Mouse (Mus musculus) MEL (cell line): ENCODE data around the gene Timm13. TPM values are rescaled to one million over a fixed set of nuclear protein-coding genes. Genes with fewer than 3 reads are reported as not detected.

Experiments
- DNase-seq: peaks from one replicate; pipeline ENCODE4 v3.0.0; 2011; ENCODE audit warnings: low read depth, low spot score
- H3K27ac ChIP-seq: 2 replicates; pipeline ENCODE4 v1.5.1; 2012; ENCODE audit warnings: low read depth, mild to moderate bottlenecking, control low read depth, low read length, moderate library complexity; ENCODE audit not compliant: control insufficient read depth
- H3K27me3 ChIP-seq, 2 experiments: fragments of 150-350 bp in 1 of 2; sonication (generic) in 1 of 2; 2 replicates each; pipeline ENCODE4 v1.6.1; 2012; ENCODE audit warnings: low read length in 2 of 2, mild to moderate bottlenecking in 2 of 2, improper control_type of control experiment in 1 of 2, moderate library complexity in 1 of 2; ENCODE audit not compliant: insufficient read depth in 2 of 2, control insufficient read depth in 1 of 2
- H3K36me3 ChIP-seq, 2 experiments: 2 replicates each; pipeline ENCODE4 v1.6.1; 2012 to 2014; ENCODE audit warnings: low read length in 2 of 2, improper control_type of control experiment in 1 of 2, inconsistent platforms in 1 of 2, mild to moderate bottlenecking in 1 of 2; ENCODE audit not compliant: insufficient read depth in 2 of 2, control insufficient read depth in 1 of 2
- H3K4me1 ChIP-seq, 2 experiments: fragments of 150-350 bp in 1 of 2; sonication (generic) in 1 of 2; 2 replicates each; pipeline ENCODE4 v1.6.1; 2012; ENCODE audit warnings: low read length in 2 of 2, improper control_type of control experiment in 1 of 2, mild to moderate bottlenecking in 1 of 2; ENCODE audit not compliant: insufficient read depth in 2 of 2, control insufficient read depth in 1 of 2
- H3K4me3 ChIP-seq, 2 experiments: fragments of 150-350 bp in 1 of 2; sonication (generic) in 1 of 2; 2 replicates each; pipeline ENCODE4 v1.5.1; 2012; ENCODE audit warnings: low read depth in 2 of 2, low read length in 2 of 2, mild to moderate bottlenecking in 2 of 2, moderate library complexity in 2 of 2, control low read depth in 1 of 2, improper control_type of control experiment in 1 of 2; ENCODE audit not compliant: control insufficient read depth in 1 of 2, insufficient read depth in 1 of 2
- H3K79me2 ChIP-seq: 2 replicates; pipeline ENCODE4 v1.6.1; 2012; ENCODE audit warnings: mild to moderate bottlenecking, low read length, moderate library complexity; ENCODE audit not compliant: control insufficient read depth, poor library complexity, insufficient read depth
- H3K9ac ChIP-seq: 2 replicates; pipeline ENCODE4 v1.6.1; 2012; ENCODE audit warnings: low read depth, mild to moderate bottlenecking, control low read depth, low read length, moderate library complexity; ENCODE audit not compliant: control insufficient read depth, poor library complexity, severe bottlenecking
- H3K9me3 ChIP-seq: fragments of 150-350 bp; sonication (generic); replicated peaks from 2 replicates; pipeline ENCODE4 v1.6.1; 2012; ENCODE audit warnings: mild to moderate bottlenecking, low read length, improper control_type of control experiment, moderate library complexity; ENCODE audit not compliant: insufficient read depth
- CHD2 ChIP-seq: IDR thresholded peaks from 2 replicates; pipeline ENCODE4 v1.6.1; 2011; ENCODE audit warnings: low read length, improper control_type of control experiment
- CTCF ChIP-seq, 3 experiments: IDR thresholded peaks in 2 of 3; conservative IDR thresholded peaks in 1 of 3; 2 replicates each; pipeline ENCODE4 v1.5.1; 2011 to 2012; ENCODE audit warnings: low read length in 3 of 3, low read depth in 2 of 3, mild to moderate bottlenecking in 2 of 3, improper control_type of control experiment in 1 of 3, inconsistent platforms in 1 of 3, mixed read lengths in 1 of 3, moderate library complexity in 1 of 3; ENCODE audit not compliant: control insufficient read depth in 1 of 3, insufficient read depth in 1 of 3, poor library complexity in 1 of 3, severe bottlenecking in 1 of 3
- EP300 ChIP-seq, 2 experiments: IDR thresholded peaks; 2 replicates each; pipeline ENCODE4 v1.6.1; 2011; ENCODE audit warnings: improper control_type of control experiment in 2 of 2, low read length in 2 of 2, low read depth in 1 of 2, mild to moderate bottlenecking in 1 of 2
- ETS1 ChIP-seq: IDR thresholded peaks from 2 replicates; pipeline ENCODE4 v1.6.1; 2012; ENCODE audit warnings: low read depth, mild to moderate bottlenecking, inconsistent platforms, low read length, improper control_type of control experiment, moderate library complexity
- GATA1 ChIP-seq: IDR thresholded peaks from 2 replicates; pipeline ENCODE4 v1.6.1; 2011; ENCODE audit warnings: low read depth, low read length, improper control_type of control experiment
- MAFK ChIP-seq: IDR thresholded peaks from 2 replicates; pipeline ENCODE4 v1.6.1; 2011; ENCODE audit warnings: low read depth, mild to moderate bottlenecking, low read length, improper control_type of control experiment, borderline replicate concordance
- MAX ChIP-seq: IDR thresholded peaks from 2 replicates; pipeline ENCODE4 v1.6.1; 2011; ENCODE audit warnings: low read length, improper control_type of control experiment
- MXI1 ChIP-seq: IDR thresholded peaks from 2 replicates; pipeline ENCODE4 v1.6.1; 2011; ENCODE audit warnings: mild to moderate bottlenecking, low read depth, low read length, improper control_type of control experiment
- POLR2A ChIP-seq, 2 experiments: IDR thresholded peaks; 2 replicates each; pipeline ENCODE4 v1.6.1; 2011 to 2012; ENCODE audit warnings: low read length in 2 of 2, mild to moderate bottlenecking in 2 of 2, control low read depth in 1 of 2, improper control_type of control experiment in 1 of 2, low read depth in 1 of 2, moderate library complexity in 1 of 2; ENCODE audit not compliant: control insufficient read depth in 1 of 2, insufficient read depth in 1 of 2, poor library complexity in 1 of 2
- POLR2AphosphoS2 ChIP-seq: IDR thresholded peaks from 2 replicates; pipeline ENCODE4 v1.6.1; 2011; ENCODE audit warnings: low read length, improper control_type of control experiment
- RAD21 ChIP-seq: IDR thresholded peaks from 2 replicates; pipeline ENCODE4 v1.6.1; 2011; ENCODE audit warnings: mild to moderate bottlenecking, low read depth, low read length, improper control_type of control experiment
- SIN3A ChIP-seq: IDR thresholded peaks from 2 replicates; pipeline ENCODE4 v1.6.1; 2012; ENCODE audit warnings: low read length, improper control_type of control experiment, inconsistent platforms
- SMC3 ChIP-seq: IDR thresholded peaks from 2 replicates; pipeline ENCODE4 v1.6.1; 2011; ENCODE audit warnings: low read depth, low read length, improper control_type of control experiment
- TAL1 ChIP-seq: IDR thresholded peaks from 2 replicates; pipeline ENCODE4 v1.6.1; 2012; ENCODE audit warnings: mild to moderate bottlenecking, inconsistent platforms, low read length, moderate library complexity, mixed read lengths
- TCF12 ChIP-seq: IDR thresholded peaks from 2 replicates; pipeline ENCODE4 v1.6.1; 2014; ENCODE audit warnings: low read depth, mild to moderate bottlenecking, inconsistent platforms, low read length, improper control_type of control experiment, moderate library complexity
- USF1 ChIP-seq: IDR thresholded peaks from 2 replicates; pipeline ENCODE4 v1.6.1; 2014; ENCODE audit warnings: low read depth, mild to moderate bottlenecking, inconsistent platforms, low read length, improper control_type of control experiment, moderate library complexity
- USF2 ChIP-seq, 2 experiments: IDR thresholded peaks; 2 replicates each; pipeline ENCODE4 v1.6.1; 2011 to 2012; ENCODE audit warnings: improper control_type of control experiment in 2 of 2, low read length in 2 of 2, borderline replicate concordance in 1 of 2, inconsistent platforms in 1 of 2, low read depth in 1 of 2, mild to moderate bottlenecking in 1 of 2; ENCODE audit not compliant: insufficient read depth in 1 of 2
- ZC3H11A ChIP-seq: IDR thresholded peaks from 2 replicates; pipeline ENCODE4 v1.6.1; 2012; ENCODE audit warnings: low read depth, mild to moderate bottlenecking, inconsistent platforms, low read length, improper control_type of control experiment
- ZKSCAN1 ChIP-seq: IDR thresholded peaks from 2 replicates; pipeline ENCODE4 v1.6.1; 2012; ENCODE audit warnings: low read depth, mild to moderate bottlenecking, inconsistent platforms, low read length, improper control_type of control experiment, moderate library complexity
- polyA plus RNA-seq, 2 experiments: library from polyadenylated mRNA; stranded (reverse) in 1 of 2; unstranded in 1 of 2; fragments of >175 nt in 1 of 2; fragments of >200 nt in 1 of 2; gene quantifications; 2 replicates each; pipeline versions ENCODE4 v1.2.1 to v1.2.4; 2012; ENCODE audit warnings: low replicate concordance in 2 of 2, low read depth in 1 of 2; ENCODE audit not compliant: insufficient read length in 2 of 2, insufficient read depth in 1 of 2, missing spikeins in 1 of 2
- total RNA-seq: library from RNA; depleted of rRNA; stranded (reverse); fragments of 300-350 nt; gene quantifications from 2 replicates; pipeline ENCODE4 v1.2.3, GENCODE M21; 2012

Gene Timm13
- total and polyA plus RNA-seq, 3 experiments = 329 to 645 (median 349) TPM

- H3K27ac ChIP-seq = no peak overlapping the region
- peak; percentile 69 for DNase-seq
- TF ChIP-seq SIN3A = peak; percentile 62; the same call in 1 of the 2 replicates
- TF ChIP-seq MXI1 = peak; percentile 26; the same call in 1 of the 2 replicates
- peak; percentile 92 for TF ChIP-seq ETS1
- TF ChIP-seq POLR2AphosphoS2 = no peak
- TF ChIP-seq USF2 (IDR thresholded peaks at IDR 0.05; ENCODE audit: borderline replicate concordance in 1 of 2, insufficient read depth in 1 of 2, low read depth in 1 of 2, low read length in 2 of 2) = no peak
- TF ChIP-seq GATA1 = peak; percentile 42; the same call in 1 of the 2 replicates
- TF ChIP-seq TAL1 = peak; percentile 64
- peak; percentile 20; the same call in 1 of the 2 replicates for TF ChIP-seq TCF12
- TF ChIP-seq EP300 (IDR thresholded peaks at IDR 0.05; ENCODE audit: low read depth in 1 of 2, low read length in 2 of 2) = peak; percentile 51 to 59; a peak in 3 of 4 replicates
- TF ChIP-seq, all 39 proteins: peak for 7
- Histone ChIP-seq H3K27me3 (no peaks in the 10 kb centered on the region), H3K4me3 (no peak overlapping the region), H3K9me3 (no peaks in the 10 kb centered on the region), H3K79me2 (no peaks in the 10 kb centered on the region), H3K36me3 (no peaks in the 10 kb centered on the region; a peak in 1 of 4 replicates), H3K9ac (no peak overlapping the region), H3K4me1 (peaks cover 0 to 5% of the 10 kb centered on the region in 2 experiments; a peak in 1 of 4 replicates)
Observed at GRCm38 (mm10) chr10:80887181-80887580, 13.6 kb downstream of the Timm13 start.

GRCm38 (mm10) chr10:80881301-80881700 is 19.5 kb downstream of the Timm13 start:
- no peaks in the 10 kb centered on the region for H3K79me2 ChIP-seq
- no peak overlapping the region for H3K9ac ChIP-seq
- no peak overlapping the region for H3K27ac ChIP-seq
- TF ChIP-seq SMC3 (peak; percentile 94), USF1 (no peak), MAX (no peak), POLR2A (IDR thresholded peaks at IDR 0.05; ENCODE audit: control insufficient read depth in 1 of 2, insufficient read depth in 1 of 2, low read depth in 1 of 2, low read length in 2 of 2, poor library complexity in 1 of 2) (no peak), RAD21 (peak; percentile 67), ZKSCAN1 (no peak), CHD2 (no peak), ZC3H11A (peak; percentile 76), POLR2AphosphoS2 (no peak), MAFK (no peak), CTCF (IDR thresholded peaks at IDR 0.05 in 2 of 3, conservative IDR thresholded peaks at IDR 0.05 in 1 of 3; ENCODE audit: control insufficient read depth in 1 of 3, insufficient read depth in 1 of 3, low read depth in 2 of 3, low read length in 3 of 3, poor library complexity in 1 of 3, severe bottlenecking in 1 of 3) (peak; percentile 82 to 95 (median 88))
- TF ChIP-seq, all 39 proteins: peak for 4
- H3K9me3 ChIP-seq = no peaks in the 10 kb centered on the region
- H3K27me3 ChIP-seq = no peaks in the 10 kb centered on the region
- H3K4me1 ChIP-seq = peaks cover 2 to 11% of the 10 kb centered on the region in 2 experiments; a peak in 3 of 4 replicates
- no peak overlapping the region for H3K4me3 ChIP-seq
- no peaks in the 10 kb centered on the region for H3K36me3 ChIP-seq
- DNase-seq = peak; percentile 86
